30 mouse cellular contexts compared by ENCODE assay signal in genomic region chr3:95270766-95271364, GRCm38 (mm10). TPM values are rescaled to one million over a fixed set of nuclear protein-coding genes. Genes with fewer than 3 reads are reported as not detected.
DNase-seq lines count a peak whose midpoint lies in the region; ATAC-seq and TF ChIP-seq lines count a peak whose summit lies in the region.
"Had no signal": no experiment of that assay in that cellular context is flagged by ENCODE, and none has a peak within 500 bp of the region (broad histone marks: within the 10 kb centered on the region; RNA-seq: fewer than 3 reads in every experiment).

No protein-coding gene starts in this region.

- H3K9ac ChIP-seq in hindbrain, embryonic 14.5 days = no peak overlapping the region
- H3K9ac ChIP-seq: embryonic facial prominence, embryonic 15.5 days; forebrain, embryonic 15.5 days; kidney, embryonic 15.5 days; limb, embryonic 13.5 days; liver, embryonic 14.5 days; lung, embryonic 15.5 days had no signal

- 84% methylated on average over 12 of the region's 12 CpGs for WGBS in forebrain, embryonic 10.5 days
- WGBS in hindbrain, embryonic 14.5 days = 86% methylated on average over 12 of the region's 12 CpGs

- no peak overlapping the region for H3K4me3 ChIP-seq in gastrocnemius, adult 2 months
- peak overlapping the region; percentile 48 for H3K4me3 ChIP-seq in E14TG2a.4 (replicated peaks; ENCODE audit: low read length)
- H3K4me3 ChIP-seq in brown adipose tissue, adult 24 weeks (ENCODE audit: insufficient read depth, low read depth, low read length) = no peak overlapping the region
- H3K4me3 ChIP-seq in forebrain, embryonic 10.5 days = no peak overlapping the region
- no peak overlapping the region for H3K4me3 ChIP-seq in hindbrain, embryonic 14.5 days (replicated peaks; ENCODE audit: low read length)
- H3K4me3 ChIP-seq: embryonic facial prominence, embryonic 15.5 days; forebrain, embryonic 15.5 days; hindbrain, embryonic 10.5 days; kidney, embryonic 15.5 days; limb, embryonic 13.5 days; lung, embryonic 15.5 days; megakaryocyte, embryonic 14.5 days had no signal

- H3K9me3 ChIP-seq in E14TG2a.4 (ENCODE audit: low read length) = no peaks in the 10 kb centered on the region
- H3K9me3 ChIP-seq in forebrain, embryonic 10.5 days = no peaks in the 10 kb centered on the region
- no peaks in the 10 kb centered on the region for H3K9me3 ChIP-seq in hindbrain, embryonic 14.5 days (ENCODE audit: control insufficient read depth, low read length)
- H3K9me3 ChIP-seq: embryonic facial prominence, embryonic 15.5 days; forebrain, embryonic 15.5 days; hindbrain, embryonic 10.5 days; kidney, embryonic 15.5 days; limb, embryonic 13.5 days; lung, embryonic 15.5 days; megakaryocyte, embryonic 14.5 days had no signal

- no peak for TF ChIP-seq CTCF in gastrocnemius, adult 2 months (IDR thresholded peaks at IDR 0.05)
- no peak for TF ChIP-seq CTCF in E14TG2a.4 (conservative IDR thresholded peaks at IDR 0.05; ENCODE audit: low read length)

- peaks cover 54% of the 10 kb centered on the region for H3K36me3 ChIP-seq in E14TG2a.4 (ENCODE audit: insufficient read depth, low read length)
- peaks cover 43% of the 10 kb centered on the region for H3K36me3 ChIP-seq in forebrain, embryonic 10.5 days (replicated peaks)
- peaks cover 28% of the 10 kb centered on the region for H3K36me3 ChIP-seq in hindbrain, embryonic 14.5 days (replicated peaks; ENCODE audit: control insufficient read depth, insufficient read depth)

- peak overlapping the region; percentile 25; the same call in 1 of the 2 replicates for H3K27ac ChIP-seq in gastrocnemius, adult 2 months
- H3K27ac ChIP-seq in brown adipose tissue, adult 24 weeks (replicated peaks; ENCODE audit: low read depth, low read length) = peak overlapping the region; percentile 71
- H3K27ac ChIP-seq in forebrain, embryonic 10.5 days = no peak overlapping the region
- no peak overlapping the region for H3K27ac ChIP-seq in hindbrain, embryonic 14.5 days
- H3K27ac ChIP-seq: embryonic facial prominence, embryonic 15.5 days; forebrain, embryonic 15.5 days; hindbrain, embryonic 10.5 days; hindbrain, postnatal 0 days; kidney, embryonic 15.5 days; limb, embryonic 13.5 days; liver, embryonic 14.5 days; lung, embryonic 15.5 days had no signal

- no peak for DNase-seq in gastrocnemius, adult 2 months
- DNase-seq in gastrocnemius, postnatal 10 days = no peak
- peak; percentile 59 for DNase-seq in ES-CJ7 (ENCODE audit: low read depth, low spot score)
- no peak for DNase-seq in forebrain, embryonic 10.5 days (ENCODE audit: extremely low spot score, low spot score)
- DNase-seq in hindbrain, embryonic 14.5 days (ENCODE audit: low spot score) = no peak
- DNase-seq: adrenal gland, postnatal 25 days; B cell, adult 2 months; cerebellum, adult 11 months; cerebellum, postnatal 36 days; gastrocnemius, postnatal 36 days; layer of hippocampus, adult 9-11 months; lung, postnatal 36 days; midbrain, embryonic 14.5 days; thymus, adult 18-20 months; thymus, postnatal 4 days had no signal

- intact Hi-C loops in gastrocnemius, adult 2 months (cut with DNase I) = no loop called here

- ATAC-seq in hindbrain, embryonic 14.5 days (ENCODE audit: low FRiP score) = no peak
- ATAC-seq: forebrain, embryonic 15.5 days; hindbrain, postnatal 0 days; intestine, embryonic 16.5 days had no signal

- H3K27me3 ChIP-seq in E14TG2a.4 (ENCODE audit: insufficient read depth, low read length) = no peaks in the 10 kb centered on the region
- no peaks in the 10 kb centered on the region for H3K27me3 ChIP-seq in forebrain, embryonic 10.5 days (ENCODE audit: poor library complexity, severe bottlenecking)
- no peaks in the 10 kb centered on the region for H3K27me3 ChIP-seq in hindbrain, embryonic 14.5 days (ENCODE audit: control insufficient read depth, insufficient read depth, low read length)
- H3K27me3 ChIP-seq: CH12.LX; embryonic facial prominence, embryonic 15.5 days; forebrain, embryonic 15.5 days; kidney, embryonic 15.5 days; limb, embryonic 13.5 days; lung, embryonic 15.5 days; megakaryocyte, embryonic 14.5 days had no signal

- H3K4me1 ChIP-seq in E14TG2a.4 (replicated peaks; ENCODE audit: low read depth, low read length) = peaks cover 80% of the 10 kb centered on the region
- 0 out of 2 replicates have a peak, but pooled peaks cover 2% of the 10 kb centered on the region for H3K4me1 ChIP-seq in brown adipose tissue, adult 24 weeks (ENCODE audit: control insufficient read depth, insufficient read depth, insufficient read length, low read length)
- H3K4me1 ChIP-seq in forebrain, embryonic 10.5 days = no peaks in the 10 kb centered on the region
- H3K4me1 ChIP-seq in hindbrain, embryonic 14.5 days (replicated peaks; ENCODE audit: control insufficient read depth, insufficient read depth, low read length) = no peaks in the 10 kb centered on the region
- H3K4me1 ChIP-seq: embryonic facial prominence, embryonic 15.5 days; forebrain, embryonic 15.5 days; hindbrain, embryonic 10.5 days; limb, embryonic 13.5 days; lung, embryonic 15.5 days had no signal

- H3K4me2 ChIP-seq in hindbrain, embryonic 14.5 days (replicated peaks) = no peak overlapping the region
- H3K4me2 ChIP-seq: embryonic facial prominence, embryonic 15.5 days; forebrain, embryonic 15.5 days; kidney, embryonic 15.5 days; limb, embryonic 13.5 days; lung, embryonic 15.5 days had no signal

RNA-seq across cellular contexts. Expression of gene Mindy1, which starts 10.3 kb away (rescaled TPM):
- 10 to 100 TPM; 23.9 to 26.4 TPM for total RNA-seq in gastrocnemius, adult 2 months (2021)
- 10 to 100 TPM; 19.8 to 21.7 TPM for total RNA-seq in gastrocnemius, postnatal 10 days (2021)
- 22.1 and 23.5 TPM in 2 replicates for polyA plus RNA-seq in brown adipose tissue, adult 24 weeks (2012; ENCODE audit: insufficient read depth, insufficient read length, missing spikeins)
- polyA plus RNA-seq in forebrain, embryonic 10.5 days (2016; fragmentation: Nextera tagmentation; extraction: Ambion mirVana) = 27.2 and 27.9 TPM in 2 replicates
- 37.8 and 38.9 TPM in 2 replicates for polyA plus RNA-seq in hindbrain, embryonic 14.5 days (2014; fragmentation: Nextera tagmentation; extraction: Ambion mirVana)

RNA-seq across cellular contexts. Expression of gene Prune1, which starts 11.0 kb away (rescaled TPM):
- 10 to 100 TPM; 45.8 to 46.9 TPM for total RNA-seq in gastrocnemius, adult 2 months (2021)
- 10 to 100 TPM; 38.1 to 46.8 TPM for total RNA-seq in gastrocnemius, postnatal 10 days (2021)
- polyA plus RNA-seq in brown adipose tissue, adult 24 weeks (2012; ENCODE audit: insufficient read depth, insufficient read length, missing spikeins) = 11.9 and 16.3 TPM in 2 replicates
- 26.2 and 26.9 TPM in 2 replicates for polyA plus RNA-seq in forebrain, embryonic 10.5 days (2016; fragmentation: Nextera tagmentation; extraction: Ambion mirVana)
- polyA plus RNA-seq in hindbrain, embryonic 14.5 days (2014; fragmentation: Nextera tagmentation; extraction: Ambion mirVana) = 63.8 and 66.0 TPM in 2 replicates

RNA-seq across cellular contexts. Expression of gene Bnipl, which starts 19.9 kb away (rescaled TPM):
- total RNA-seq in gastrocnemius, adult 2 months (2021) = under 1 TPM in 1 of 2 experiments, not detected in 1; 0.31 TPM
- total RNA-seq in gastrocnemius, postnatal 10 days (2021) = not detected
- polyA plus RNA-seq in brown adipose tissue, adult 24 weeks (2012; ENCODE audit: insufficient read depth, insufficient read length, missing spikeins) = not detected in 2 replicates
- polyA plus RNA-seq in forebrain, embryonic 10.5 days (2016; fragmentation: Nextera tagmentation; extraction: Ambion mirVana) = 0.38 and 0.42 TPM in 2 replicates
- 0.27 TPM in 1 of 2 replicates, not detected in the other for polyA plus RNA-seq in hindbrain, embryonic 14.5 days (2014; fragmentation: Nextera tagmentation; extraction: Ambion mirVana)
- total RNA-seq: CH12.LX; gastrocnemius, postnatal 36 days; heart, adult 8-10 months; hindbrain, postnatal 0 days had no signal
- polyA plus RNA-seq: forebrain, embryonic 15.5 days; heart, postnatal 0 days; hindbrain, postnatal 0 days; midbrain, embryonic 14.5 days had no signal

RNA-seq across cellular contexts. Expression of gene Gm128, which starts 29.5 kb away (rescaled TPM):
- total RNA-seq in gastrocnemius, adult 2 months (2021) = under 1 TPM in 1 of 2 experiments, not detected in 1; 0.11 TPM
- total RNA-seq in gastrocnemius, postnatal 10 days (2021) = under 1 TPM in 1 of 2 experiments, not detected in 1; 0.20 TPM
- not detected in 2 replicates for polyA plus RNA-seq in brown adipose tissue, adult 24 weeks (2012; ENCODE audit: insufficient read depth, insufficient read length, missing spikeins)
- 0.23 and 0.30 TPM in 2 replicates for polyA plus RNA-seq in forebrain, embryonic 10.5 days (2016; fragmentation: Nextera tagmentation; extraction: Ambion mirVana)
- 0.16 TPM in 1 of 2 replicates, not detected in the other for polyA plus RNA-seq in hindbrain, embryonic 14.5 days (2014; fragmentation: Nextera tagmentation; extraction: Ambion mirVana)
- total RNA-seq: CH12.LX; gastrocnemius, postnatal 36 days; heart, adult 8-10 months had no signal
- polyA plus RNA-seq: heart, postnatal 0 days had no signal

RNA-seq across cellular contexts. Expression of gene Anxa9, which starts 36.1 kb away (rescaled TPM):
- total RNA-seq in gastrocnemius, adult 2 months (2021) = not detected
- total RNA-seq in gastrocnemius, postnatal 10 days (2021) = under 1 TPM; 0.27 to 0.63 TPM
- 0.63 and 1.5 TPM in 2 replicates for polyA plus RNA-seq in brown adipose tissue, adult 24 weeks (2012; ENCODE audit: insufficient read depth, insufficient read length, missing spikeins)
- 1.8 and 1.9 TPM in 2 replicates for polyA plus RNA-seq in forebrain, embryonic 10.5 days (2016; fragmentation: Nextera tagmentation; extraction: Ambion mirVana)
- polyA plus RNA-seq in hindbrain, embryonic 14.5 days (2014; fragmentation: Nextera tagmentation; extraction: Ambion mirVana) = 0.24 and 0.52 TPM in 2 replicates

Comparison
In these comparisons a context has a peak if more than half of its experiments do, and no peak if none do; other contexts are left out.
1. H3K27ac ChIP-seq: peak in gastrocnemius, adult 2 months (single experiment) and brown adipose tissue, adult 24 weeks (single experiment); none in forebrain, embryonic 10.5 days (single experiment) and hindbrain, embryonic 14.5 days (single experiment).